Mouse (Mus musculus) spleen, postnatal 14 days (tissue): ENCODE results near the gene Atl2.

Source experiments
- DNase-seq, 2 experiments: peaks; one replicate each; pipeline ENCODE4 v3.0.0; 2021 to 2022; ENCODE audit warnings: low spot score in 2 of 2

Gene Atl2

DNA sequence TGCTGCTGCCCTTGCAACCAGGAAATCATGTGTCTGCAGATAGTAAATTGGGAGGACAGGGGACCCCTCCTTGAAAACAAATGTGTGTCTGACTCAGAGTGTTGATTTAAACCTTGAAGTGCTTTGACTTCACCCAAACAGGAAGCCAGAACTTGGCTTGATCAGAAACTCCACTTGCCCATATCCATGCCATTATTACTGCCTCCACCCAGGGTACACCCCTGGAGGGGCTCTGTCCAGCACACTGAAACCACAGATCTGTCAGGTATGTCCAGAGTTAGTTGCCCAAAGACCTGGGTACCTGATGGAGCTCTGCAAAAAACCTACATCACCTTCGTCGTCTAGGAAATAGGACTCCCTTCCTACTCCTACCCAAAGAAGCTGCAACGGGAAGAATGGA lies 77.0 kb downstream of the Atl2 start:
- DNase-seq, result no peak

DNA sequence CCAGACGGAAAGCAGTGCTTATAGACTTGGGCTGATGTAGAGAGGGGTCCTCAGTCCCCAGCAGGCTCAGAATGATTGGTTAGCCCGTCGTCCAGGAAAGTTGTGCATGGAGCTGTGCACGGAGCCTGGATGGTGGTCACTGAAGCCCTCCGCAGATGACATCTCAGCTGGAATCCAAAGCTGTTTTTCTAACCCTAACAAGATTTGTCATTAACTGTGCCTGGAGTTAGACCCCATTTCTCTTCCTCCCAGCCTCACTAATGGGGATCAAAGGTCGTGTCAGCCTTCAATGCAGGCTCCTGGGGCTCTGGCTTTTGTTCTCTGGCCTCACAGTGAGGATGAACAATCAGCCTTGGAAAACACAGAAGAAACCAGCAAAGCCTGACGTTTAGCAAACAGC lies 77.9 kb downstream of the Atl2 start:
- DNase-seq, result no peak

DNA sequence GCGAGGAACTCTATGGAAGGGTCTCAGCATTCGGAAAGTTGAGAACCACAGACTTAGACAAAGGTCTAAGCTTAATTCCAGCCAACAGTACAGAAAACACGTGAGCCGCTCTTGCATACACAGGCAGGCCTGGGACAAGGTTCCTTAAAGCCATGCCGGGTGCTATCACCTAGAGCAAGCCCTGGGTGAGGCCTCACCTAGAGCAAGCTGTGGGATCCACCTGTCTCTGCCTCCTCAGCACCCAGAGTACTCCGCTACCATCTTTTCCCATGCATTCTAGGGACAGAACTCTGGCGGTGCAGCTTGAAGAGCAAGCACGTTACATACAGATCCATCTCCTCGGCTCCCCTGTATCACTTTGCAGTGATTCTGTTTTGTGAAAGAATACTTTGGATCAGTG lies 78.4 kb downstream of the Atl2 start:
- DNase-seq, result no peak

- DNase-seq, result no peak
These were observed 79.0 kb downstream of the Atl2 start for GRCm38 (mm10) chr17:79816896-79817295.

DNA sequence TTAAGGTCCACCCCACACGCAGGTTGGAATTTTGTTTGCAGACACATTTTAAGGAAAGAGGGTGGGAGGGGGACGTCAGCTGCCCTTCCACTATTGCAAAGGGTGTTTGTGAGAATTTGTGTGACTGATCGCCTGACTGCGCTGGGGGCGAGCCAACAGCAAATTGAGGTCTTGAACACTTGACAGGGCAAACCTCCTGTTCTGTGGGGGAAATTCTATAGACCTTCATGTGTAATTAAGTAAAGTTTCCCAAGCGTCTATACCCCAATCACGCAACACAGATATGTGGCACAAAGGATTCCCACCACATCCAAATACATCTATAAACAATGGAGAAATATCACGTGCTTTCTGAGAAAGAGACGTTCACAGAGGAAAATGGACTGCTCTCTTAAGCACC lies 85.5 kb downstream of the Atl2 start:
- no peak for DNase-seq

DNA sequence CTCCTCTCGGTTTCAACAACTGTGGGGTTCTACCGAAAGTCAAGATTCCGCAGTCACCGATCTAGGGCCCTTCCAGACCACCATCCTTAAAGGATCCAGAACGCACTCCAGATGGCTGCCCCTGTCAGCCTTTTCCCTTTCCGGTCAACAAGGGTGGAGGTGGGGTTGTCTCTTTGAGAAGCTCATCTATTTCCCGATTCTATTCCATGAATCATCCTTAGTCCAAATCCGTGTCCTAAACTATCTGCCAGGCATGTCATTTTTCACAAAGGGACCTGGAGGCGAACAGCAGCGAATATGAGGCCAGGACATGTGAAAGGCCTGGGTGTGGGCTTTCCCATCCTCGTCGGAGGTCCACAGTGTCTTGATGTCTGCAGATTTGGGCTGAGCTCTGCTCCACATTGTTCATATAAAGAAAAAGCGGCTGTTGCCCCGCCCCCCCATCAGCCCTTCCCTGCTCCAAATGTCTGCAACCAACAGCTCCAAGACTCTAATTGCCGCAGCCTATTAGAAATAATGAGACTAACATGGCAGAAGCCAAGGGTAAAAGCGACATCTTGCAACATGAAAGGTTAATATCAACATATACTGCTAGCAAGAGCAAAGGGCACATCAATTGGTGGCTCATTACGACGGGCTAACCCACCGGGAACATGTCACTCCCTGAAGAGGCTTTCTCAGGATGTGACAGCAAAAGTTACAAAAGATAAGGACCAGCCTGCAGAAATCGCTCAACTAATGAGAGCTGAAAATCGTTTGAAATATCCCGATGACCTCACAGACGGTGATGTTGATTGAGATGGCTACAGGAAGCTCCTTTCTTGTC lies 86.2 kb downstream of the Atl2 start:
- DNase-seq, result no peak

DNA sequence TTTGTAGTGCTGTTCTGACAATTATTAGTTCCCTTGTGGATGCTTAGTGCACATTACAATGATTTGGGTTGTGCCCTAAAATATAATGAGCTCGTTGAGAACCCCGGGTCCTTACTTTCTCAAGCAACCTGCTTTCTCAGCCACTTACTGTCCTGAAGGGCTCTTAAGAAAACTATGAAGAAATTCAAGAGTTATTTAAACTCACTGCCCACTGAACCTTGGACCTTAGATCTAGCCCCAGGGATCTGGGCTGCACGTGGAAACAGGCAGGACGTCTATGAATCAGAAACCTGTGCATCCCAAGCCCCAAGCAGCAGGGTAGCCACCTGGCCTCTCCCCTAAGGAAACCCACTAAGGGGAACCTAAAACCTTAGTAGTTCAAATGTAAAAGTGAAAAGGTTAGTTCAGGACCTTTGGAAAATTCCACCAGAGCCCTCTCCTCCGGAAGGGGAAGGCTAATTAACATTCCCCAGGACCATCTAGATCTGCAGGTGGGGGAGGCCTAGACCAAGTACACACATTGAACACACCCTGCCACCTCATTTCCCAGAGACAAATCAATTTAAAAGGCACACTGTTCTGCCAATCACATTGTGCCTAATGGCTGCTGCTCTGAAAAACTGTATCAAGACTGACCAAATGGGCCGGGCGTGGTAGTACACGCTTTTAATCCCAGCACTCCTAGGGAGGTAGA lies 88.5 kb downstream of the Atl2 start:
- DNase-seq, result no peak

- no peak for DNase-seq
These were observed 91.2 kb downstream of the Atl2 start for GRCm38 (mm10) chr17:79804747-79805146.

GRCm38 (mm10) chr17:79802056-79802455 lies 93.9 kb downstream of the Atl2 start:
- no peak for DNase-seq

DNA sequence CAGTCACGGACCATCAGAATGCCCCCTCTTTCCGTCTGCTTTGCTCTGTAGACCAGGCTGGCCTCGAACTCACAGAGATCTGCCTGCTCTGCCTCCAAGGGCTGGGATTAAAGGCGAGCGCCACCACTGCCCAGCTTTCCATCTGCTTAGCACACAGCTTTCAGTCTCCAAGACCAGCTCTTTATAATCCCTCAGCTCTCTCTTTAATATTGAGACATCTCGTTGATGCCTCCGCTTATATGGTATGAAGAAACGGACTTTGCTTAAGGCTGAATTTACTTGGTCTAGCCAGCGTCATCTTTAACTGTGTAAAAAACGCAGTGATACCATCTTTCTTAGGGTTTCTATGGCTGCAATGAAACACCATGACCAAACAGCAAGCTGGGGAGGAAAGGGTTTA lies 97.1 kb downstream of the Atl2 start:
- DNase-seq, result no peak
